Mouse (Mus musculus) c-Kit-positive CD71-positive TER-119-negative erythroid progenitor cells, embryonic 14.5 days (primary cell): ENCODE results near the gene Dst.
"Not testable (repeated sequence)": the region's sequence is repeated elsewhere in the genome, so short reads cannot be mapped to it uniquely, and the experiment has no call there.

Experiments
- DNase-seq: peaks from one replicate; pipeline ENCODE4 v3.0.0-alpha.2; 2013; ENCODE audit warnings: low read depth

The Dst gene

GRCm38 (mm10) chr1:34065551-34066048 is 157.6 kb downstream of the Dst start:
- DNase-seq: no peak

DNA sequence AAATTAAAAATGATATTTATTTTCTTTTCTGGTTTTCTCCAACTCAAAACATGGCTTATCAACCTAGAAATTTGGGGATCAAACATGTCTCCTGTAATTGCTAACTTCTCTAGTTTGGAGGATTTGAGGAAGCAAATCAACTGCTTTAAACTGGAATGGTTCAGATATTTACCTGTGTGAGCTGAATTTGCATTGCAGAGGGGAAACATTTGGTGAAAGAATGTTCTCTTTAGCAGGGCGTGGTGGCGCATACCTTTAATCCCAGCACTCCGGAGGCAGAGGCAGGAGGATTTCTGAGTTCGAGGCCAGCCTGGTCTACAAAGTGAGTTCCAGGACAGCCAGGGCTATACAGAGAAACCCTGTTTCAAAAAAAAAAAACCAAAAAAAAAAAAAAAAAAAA is 158.4 kb downstream of the Dst start:
- not testable (repeated sequence) for DNase-seq

GRCm38 (mm10) chr1:34068341-34068740 is 160.3 kb downstream of the Dst start:
- DNase-seq: peak; percentile 6

DNA sequence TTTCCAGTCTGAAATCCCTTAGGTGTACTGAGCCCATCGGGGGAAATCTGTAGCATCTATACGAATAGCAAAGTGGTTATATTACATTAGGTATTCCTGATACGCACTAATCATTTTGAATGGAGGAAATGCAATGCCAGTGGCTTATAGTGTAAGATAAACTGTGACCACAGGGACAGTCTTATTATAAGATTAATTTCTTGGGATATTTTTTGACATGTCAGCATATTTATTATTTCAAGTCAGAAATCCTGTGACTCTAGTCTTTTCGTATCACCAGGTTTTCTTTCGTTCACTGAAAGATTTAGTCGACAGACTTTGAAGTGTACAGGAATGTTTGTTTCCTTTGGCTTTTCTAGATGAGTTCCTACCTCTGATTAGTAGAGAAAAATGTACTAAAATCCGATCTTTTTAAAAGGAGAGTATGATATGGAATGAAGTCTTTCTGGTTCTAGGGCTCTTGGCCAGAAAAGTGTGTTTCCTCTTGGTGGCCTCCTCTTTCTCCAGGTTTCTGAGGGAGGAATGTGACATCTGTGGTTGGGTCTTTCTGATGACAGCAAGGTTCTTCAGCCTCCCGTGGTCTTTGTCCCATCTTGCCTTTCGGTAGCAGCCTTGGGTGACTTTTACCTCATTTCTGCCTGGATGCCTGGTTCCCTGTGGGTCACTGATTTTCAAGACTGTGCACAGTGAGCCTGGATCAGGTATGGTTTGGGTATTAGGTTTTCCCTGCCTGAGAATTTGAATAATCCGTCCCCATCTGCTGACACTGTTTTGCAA is 161.7 kb downstream of the Dst start:
- no peak for DNase-seq

DNA sequence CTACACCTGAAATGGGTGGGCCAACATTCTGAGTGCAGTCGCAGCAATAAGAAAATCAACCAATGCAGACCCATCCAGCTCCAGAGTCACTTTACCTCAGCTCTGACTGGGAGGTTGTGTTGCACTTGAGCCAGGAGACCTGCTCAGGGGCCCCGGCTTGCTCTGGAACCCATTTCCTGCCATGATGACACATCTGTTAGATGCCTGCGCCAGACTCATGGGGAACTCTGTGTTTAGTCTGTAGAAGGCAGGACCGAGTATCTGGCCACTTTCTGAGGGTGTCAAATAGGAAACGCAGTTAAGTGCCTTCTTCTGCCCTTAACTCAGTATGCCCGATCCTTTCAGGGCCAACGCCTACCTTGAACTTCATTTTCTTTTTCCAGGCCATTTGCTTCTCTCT is 162.4 kb downstream of the Dst start:
- no peak for DNase-seq

DNA sequence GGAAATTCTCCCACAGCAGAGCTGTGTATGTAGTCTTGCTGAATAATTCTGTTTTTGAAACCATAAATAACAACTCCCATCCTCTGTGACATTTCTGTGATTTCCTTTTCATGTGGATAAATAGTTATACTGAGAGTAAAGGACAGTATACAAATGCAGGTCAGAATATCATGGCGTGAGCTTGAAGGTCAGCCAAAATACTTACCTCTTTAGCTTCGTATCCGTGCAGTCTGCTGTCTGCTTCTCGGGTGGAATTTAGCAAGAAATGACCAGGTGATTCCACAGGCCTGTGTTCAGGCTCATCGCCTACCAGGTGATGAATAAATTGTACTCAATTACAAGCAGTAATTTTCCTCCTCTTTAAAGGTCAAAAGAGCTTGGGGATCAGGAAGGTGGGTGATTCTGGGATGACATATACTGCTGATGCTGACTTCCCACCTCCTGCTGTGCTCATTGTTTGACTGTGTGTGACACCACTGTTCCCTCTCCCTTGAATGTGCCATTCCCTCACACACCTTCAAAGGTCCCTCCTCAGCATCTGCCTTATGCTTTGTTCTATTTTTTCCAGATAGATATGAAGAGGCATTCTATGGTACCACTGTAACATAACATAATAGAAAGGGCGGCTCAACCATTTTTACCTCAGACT is 163.1 kb downstream of the Dst start:
- DNase-seq: no peak

DNA sequence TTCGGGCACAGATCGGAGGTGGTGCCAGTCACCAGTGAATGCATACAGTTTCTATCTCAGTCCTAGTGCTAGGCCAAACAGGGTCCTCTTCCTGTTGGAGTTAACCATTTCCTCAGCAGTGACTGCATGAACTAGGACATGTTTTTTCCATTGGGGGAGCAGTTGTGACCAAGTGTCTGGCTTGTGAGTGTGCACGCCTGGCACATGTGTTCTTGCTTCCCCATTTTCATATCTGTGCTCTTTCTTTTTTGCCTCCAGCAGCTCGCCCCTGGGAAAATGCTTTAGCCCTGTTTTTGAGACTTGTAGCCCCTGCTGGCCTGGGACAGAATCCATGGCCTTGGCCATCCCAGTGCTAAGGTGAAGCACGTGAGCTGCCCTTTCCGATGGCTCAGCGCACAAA is 164.2 kb downstream of the Dst start:
- DNase-seq: no peak

GRCm38 (mm10) chr1:34073436-34074169 is 165.6 kb downstream of the Dst start:
- no peak for DNase-seq

DNA sequence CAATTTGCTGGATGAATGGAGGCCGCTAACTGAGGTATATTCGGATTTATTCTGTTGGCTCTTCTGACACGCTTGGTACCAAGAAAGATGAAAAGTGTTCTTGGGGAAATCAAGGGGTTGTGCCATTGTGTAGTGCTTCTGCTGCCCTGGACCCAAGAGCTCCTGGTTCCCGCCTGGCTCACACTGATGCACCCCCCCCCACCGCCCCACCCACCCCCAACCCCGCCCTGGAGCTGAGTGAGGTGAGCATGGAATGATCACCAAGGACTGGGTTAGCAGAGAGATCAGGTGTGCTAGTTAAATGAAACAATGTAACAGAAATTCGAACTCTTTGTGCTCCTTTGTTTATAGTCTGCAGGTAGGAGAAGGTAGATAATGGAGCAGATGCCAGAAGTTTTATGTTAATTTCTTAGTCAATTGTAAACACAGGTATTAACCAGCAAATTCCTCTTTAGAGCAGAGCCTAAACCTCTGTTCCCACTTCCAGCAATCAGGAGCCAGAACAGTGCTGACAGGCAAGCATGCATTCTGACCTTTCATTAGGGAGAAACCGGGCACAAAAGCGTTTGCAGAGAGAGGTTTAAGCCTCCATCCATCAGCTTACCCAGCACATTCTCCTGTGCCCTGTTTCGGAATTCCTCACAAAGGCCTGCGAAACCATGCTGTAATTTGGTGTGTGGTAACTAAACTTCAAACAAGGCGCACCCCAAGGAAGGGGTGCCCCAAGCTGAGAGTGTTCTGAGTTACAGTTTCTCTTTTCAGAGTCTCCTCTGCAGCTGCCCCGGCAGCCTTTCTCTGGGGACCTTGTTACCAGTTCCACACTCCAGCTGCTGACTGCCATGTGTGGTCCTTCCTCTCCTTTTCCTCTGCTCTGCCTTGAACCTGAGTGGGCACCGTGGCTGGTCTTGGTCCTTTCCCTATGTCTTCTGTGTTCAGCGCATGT is 166.5 kb downstream of the Dst start:
- DNase-seq: no peak

DNA sequence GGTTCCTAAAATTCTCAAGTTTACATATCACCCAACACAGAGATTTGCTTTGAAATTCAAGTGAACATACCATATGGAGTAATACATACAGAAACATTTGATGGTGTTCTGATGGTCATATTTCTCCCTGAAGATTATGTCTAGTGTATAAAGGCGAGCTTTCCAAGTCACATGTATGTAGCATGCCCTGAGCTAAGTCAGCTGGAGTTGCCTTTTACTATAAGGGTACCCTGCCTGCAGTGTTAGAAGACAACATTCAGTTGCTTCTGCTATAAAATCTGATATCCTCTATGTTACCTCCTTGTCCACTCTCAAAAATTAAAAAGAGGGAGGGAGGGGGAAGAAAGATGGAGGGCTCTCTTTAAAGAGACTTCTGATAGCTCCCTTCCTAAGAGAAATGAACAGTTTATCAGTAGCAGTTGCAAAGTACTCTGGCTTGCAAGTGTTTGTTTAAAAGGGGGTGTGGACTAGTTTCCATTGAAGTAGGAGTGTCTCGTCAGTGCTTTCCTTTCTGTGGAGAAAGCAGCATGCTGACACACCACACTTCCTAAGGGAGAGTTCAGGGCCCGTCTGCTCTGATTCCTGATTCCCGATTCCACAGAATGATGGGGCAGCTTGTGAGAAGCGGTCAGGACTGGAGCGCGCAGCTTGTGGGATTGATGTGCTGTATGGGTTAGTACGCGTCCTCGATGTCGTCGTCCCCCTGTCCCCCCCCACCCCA is 168.8 kb downstream of the Dst start:
- DNase-seq: no peak

DNA sequence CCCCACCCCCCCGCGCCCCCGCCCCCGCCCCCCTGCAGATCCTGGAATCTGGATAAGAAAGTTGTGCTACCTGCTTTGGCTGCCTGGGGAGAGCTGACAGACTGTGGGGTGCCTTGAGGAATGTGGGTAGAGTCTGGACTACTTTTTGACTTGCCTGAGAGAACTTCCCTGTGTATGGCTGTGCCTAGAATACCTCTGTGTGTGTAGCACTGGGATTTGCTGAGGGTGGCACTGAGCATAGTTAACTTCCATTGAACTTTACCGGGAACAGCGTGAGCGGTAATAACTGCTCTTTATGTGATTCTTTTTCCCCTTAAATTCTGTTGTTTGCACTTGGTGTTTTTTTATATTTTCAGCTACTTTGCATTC is 169.4 kb downstream of the Dst start:
- no peak for DNase-seq

GRCm38 (mm10) chr1:34077941-34078340 is 169.9 kb downstream of the Dst start:
- DNase-seq: no peak

DNA sequence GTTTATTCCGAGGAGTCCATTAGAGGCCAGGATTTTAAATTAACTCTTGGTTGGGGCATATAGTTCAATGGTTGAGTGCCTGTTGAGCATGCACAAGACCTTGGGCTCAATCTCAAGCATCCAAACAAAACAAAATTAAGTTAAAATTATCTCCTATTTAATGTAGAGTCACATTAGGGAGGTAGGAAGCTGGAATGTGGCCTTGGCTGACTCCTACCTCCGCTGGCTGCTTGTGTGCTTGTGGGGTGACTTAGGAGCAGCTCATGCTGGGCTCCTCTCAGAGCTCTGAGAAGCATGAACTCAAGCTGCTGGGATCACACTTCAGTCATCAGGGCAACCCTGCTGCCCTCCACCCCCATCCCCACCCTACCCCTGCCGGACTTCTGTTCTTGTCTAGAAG is 181.0 kb downstream of the Dst start:
- DNase-seq: no peak

DNA sequence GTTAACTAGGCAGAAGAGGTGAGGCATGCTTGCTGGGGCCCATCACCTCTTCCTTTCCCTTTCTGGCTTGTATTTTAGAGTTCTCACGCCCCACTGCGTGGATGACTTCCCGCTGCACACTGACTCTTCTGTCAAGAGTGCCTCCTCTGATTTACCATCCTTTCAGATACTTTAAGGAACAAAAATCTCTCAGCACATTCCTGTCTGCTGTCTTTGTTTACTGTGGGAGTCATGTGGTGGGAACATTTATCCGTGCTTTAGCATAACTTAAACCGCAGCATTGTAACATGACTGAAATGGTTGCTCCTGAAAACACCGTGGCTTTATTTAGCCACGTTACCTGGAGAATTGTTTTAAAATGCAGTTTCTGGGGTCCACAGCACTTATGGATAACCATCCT is 182.7 kb downstream of the Dst start:
- no peak for DNase-seq

GRCm38 (mm10) chr1:34093652-34094051 is 185.6 kb downstream of the Dst start:
- DNase-seq: no peak

- DNase-seq: no peak
These were observed 186.3 kb downstream of the Dst start for GRCm38 (mm10) chr1:34094301-34094700.

- no peak for DNase-seq
These were observed 187.1 kb downstream of the Dst start for GRCm38 (mm10) chr1:34095173-34095572.

DNA sequence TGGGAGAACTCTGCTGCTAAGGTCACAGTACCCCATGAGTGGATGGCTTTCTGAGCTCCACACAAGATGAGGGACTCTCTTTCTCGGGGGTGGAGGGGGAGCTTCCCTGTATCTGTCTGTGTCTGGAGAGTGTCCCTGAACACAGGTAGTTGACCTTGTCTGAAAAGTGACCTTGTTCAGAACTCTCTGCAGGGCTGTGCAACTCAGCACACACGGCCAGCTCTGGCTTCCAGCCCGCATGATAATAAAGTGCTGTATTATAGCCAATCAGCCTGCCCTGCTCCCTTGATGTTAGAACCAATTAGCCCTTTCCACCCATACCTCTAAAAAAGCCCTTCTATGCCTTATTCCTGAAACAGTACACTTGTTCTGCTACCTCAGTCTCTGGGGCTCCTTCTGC is 188.9 kb downstream of the Dst start:
- DNase-seq: no peak

DNA sequence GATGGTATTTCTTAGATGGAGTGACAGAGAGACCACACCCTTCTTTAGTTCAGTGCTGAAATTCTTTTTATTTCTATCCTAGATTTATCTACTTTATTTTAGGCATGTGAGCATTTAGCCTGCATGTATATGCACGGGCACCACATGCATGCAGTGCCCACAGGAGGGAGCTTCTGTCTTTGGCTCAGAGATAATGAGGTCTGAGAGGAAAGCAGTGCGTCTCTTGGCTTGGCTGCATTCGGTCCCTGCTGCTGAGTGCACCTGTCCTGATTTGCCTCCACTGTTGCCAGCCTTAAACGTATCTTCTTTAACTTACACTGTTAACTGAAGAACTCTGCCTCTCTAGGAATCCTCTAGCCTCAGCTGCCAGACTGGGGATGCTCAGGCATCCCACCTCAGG is 189.6 kb downstream of the Dst start:
- DNase-seq: no peak

- no peak for DNase-seq
These were observed 191.4 kb downstream of the Dst start for GRCm38 (mm10) chr1:34099439-34099838.

GRCm38 (mm10) chr1:34100385-34100784 is 192.4 kb downstream of the Dst start:
- DNase-seq: no peak
